Mouse (Mus musculus) liver, adult 2 months (tissue): ENCODE results near the gene Akr1c19.

Experiments
- CTCF ChIP-seq: fragments of 200-500 bp; IDR thresholded peaks from 2 replicates; pipeline ENCODE4 v1.5.1; 2011; ENCODE audit warnings: low read depth, low read length, control low read depth
- POLR2A ChIP-seq: fragments of 200-500 bp; IDR thresholded peaks from 2 replicates; pipeline ENCODE4 v1.6.1; 2011; ENCODE audit warnings: low read length, control low read depth; ENCODE audit not compliant: insufficient read depth; ENCODE audit errors: extremely low read depth

GRCm38 (mm10) chr13:4228441-4228840 is at the start of gene Akr1c19:
- no peak for TF ChIP-seq CTCF
- TF ChIP-seq POLR2A = no peak
